Mouse (Mus musculus): ENCODE data around the gene Slc32a1. TPM values are rescaled to one million over a fixed set of nuclear protein-coding genes. Genes with fewer than 3 reads are reported as not detected.
A peak's percentile ranks its signal among the peaks of the same experiment; 100 is the strongest.

Slc32a1 gene
- not detected for total RNA-seq (2021)
- long read RNA-seq, experiment 1 = 0 reads
- long read RNA-seq, experiment 2 = 0 reads

DNA sequence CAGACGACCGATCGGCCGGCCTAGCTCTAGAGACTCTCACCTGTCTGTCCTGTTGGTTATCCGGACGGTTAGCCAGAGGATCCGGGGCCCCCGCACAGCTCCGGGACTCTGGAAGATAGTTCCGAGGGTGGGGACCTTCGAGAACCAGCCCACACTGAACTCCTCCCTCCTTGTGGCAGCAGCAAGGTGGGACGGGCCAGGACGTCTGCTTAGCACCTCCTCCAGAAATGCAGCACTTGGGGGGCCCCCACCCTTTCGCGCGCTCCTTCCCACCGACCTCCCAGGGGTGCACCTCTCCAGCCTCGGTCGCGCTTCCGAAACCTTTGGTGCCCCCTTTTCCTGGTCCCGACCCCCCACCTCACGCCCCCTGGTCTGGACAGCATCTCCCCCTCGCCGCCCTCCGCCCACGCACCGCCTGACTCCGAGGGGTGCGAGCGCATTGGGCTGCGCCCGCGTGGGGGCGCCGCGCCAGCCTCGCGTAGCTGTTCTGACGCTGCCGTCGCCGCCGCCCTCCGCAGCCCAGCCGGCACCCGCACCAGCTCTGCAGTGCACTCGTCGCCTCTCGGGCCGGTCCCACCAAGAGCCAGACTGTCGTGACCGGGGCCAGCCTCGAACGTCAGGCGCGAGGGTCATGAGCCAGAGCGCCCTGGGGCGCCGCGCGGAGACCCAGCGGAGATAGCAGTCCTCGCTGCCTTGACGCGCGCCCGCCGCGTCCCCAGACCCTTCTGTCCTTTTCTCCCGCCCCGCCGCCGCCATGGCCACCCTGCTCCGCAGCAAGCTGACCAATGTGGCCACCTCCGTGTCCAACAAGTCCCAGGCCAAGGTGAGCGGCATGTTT, at the start of gene Slc32a1:
Gene Slc32a1, plus strand, starts transcription at position 280 of the 838 bp plus-strand sequence.
- DNase-seq = no peak

DNA sequence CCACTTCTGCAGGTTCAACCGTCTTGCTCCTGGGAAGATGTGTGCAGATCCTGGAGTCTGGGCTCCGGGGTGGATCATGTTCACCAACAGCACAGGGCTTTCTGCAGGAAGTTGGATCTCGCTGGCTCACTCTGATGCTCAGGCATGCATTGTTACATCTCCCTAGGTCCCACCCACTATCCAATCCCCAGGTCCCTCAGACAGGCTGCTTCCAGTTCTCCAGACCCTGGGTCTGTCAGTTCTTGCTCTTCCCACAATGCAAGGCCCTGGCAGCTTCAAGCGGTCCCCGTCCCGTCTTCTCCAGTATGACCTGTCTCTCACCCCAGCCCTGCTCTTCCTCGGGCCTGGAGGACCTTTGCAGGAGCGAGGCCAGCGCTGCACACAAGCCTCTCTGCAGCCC, 49.8 kb upstream of the Slc32a1 start:
- no peak for DNase-seq

DNA sequence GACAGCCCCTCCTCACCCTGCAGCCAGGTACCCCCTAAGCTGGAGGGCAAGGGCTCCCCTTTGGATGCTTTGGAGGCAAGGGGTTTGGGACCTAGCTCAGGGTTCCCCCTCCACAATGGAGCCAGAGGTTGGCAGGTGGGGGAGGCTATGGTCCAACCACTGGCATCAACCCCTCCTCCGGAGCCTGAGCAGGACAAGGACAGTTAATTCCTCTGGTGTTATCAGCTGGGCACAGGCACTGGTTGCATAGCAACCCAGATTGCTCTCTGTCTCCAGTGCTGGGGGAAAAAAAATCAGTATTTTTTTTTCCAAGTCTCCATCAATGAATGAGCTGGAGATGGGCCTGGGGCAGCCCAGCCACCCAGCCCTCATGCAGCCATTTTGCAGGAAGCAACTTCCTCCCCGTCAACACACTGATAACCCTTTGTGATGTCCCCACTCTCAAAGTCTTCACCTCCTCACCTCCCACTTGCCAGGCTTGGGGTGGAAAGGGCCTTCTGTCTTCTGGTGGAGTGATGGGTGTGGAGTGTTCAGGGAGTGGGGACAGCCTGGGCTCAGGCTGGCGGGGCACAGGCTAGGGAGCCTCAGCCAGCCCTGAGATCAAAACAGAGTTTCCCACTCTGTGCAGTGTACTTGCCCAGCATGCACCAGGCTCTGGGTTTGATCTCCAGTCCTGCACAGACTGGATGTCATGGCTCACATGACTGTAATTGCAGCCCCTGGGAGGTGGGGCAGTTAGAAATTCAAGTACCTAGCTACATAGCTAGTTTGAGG, 49.0 kb upstream of the Slc32a1 start:
- DNase-seq = no peak

DNA sequence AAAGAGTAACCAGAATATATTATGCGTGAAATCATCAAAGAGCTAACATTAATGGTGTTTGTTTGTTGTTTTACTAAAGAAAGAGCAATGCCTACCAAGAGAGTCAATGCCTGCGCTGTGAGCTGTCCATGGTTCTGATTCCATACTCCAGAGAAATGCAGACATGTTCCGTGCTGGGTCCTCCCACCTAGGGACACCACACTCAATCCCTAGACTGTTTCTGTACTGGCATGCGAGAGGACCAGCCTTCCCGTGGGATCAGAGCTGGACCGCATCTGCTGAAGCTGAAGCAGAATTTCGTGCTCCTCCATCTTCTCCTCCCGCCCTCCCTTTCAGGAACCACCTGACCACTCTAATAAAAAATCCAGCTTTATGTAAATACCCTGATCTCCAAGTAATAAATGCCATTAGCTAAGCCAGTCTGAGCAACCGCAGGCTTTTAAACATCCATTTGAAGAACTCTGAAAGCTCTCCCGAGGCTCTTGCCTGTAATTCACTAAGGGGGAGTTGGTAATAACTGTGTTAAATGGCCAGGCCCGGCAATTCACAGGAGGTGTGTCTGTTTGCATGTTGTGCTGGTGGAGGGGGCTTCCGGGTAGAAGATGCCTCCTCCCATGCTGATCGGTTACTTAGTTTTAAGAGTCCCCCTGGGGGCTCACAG, 40.0 kb upstream of the Slc32a1 start:
- peak; percentile 81 for DNase-seq

DNA sequence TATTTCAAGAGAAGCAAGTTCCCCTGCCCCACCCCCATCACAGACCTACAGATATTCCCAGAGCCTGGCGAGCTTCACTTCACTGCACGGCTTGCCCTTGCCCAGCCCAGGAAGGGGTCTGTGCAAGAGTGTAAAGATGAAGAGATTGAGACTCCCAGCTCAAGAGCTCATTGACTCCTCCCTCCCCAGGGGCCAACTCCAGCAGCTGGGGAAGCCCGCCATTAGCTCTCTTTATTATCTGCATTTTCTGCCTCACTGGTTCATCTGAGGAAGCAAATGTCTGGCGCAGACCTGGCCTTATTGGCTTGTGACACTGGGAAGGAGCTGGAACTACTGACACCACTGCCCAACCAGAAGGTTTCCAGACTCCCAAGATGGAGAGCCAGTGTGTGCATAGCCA, 30.6 kb upstream of the Slc32a1 start:
- no peak for DNase-seq

DNA sequence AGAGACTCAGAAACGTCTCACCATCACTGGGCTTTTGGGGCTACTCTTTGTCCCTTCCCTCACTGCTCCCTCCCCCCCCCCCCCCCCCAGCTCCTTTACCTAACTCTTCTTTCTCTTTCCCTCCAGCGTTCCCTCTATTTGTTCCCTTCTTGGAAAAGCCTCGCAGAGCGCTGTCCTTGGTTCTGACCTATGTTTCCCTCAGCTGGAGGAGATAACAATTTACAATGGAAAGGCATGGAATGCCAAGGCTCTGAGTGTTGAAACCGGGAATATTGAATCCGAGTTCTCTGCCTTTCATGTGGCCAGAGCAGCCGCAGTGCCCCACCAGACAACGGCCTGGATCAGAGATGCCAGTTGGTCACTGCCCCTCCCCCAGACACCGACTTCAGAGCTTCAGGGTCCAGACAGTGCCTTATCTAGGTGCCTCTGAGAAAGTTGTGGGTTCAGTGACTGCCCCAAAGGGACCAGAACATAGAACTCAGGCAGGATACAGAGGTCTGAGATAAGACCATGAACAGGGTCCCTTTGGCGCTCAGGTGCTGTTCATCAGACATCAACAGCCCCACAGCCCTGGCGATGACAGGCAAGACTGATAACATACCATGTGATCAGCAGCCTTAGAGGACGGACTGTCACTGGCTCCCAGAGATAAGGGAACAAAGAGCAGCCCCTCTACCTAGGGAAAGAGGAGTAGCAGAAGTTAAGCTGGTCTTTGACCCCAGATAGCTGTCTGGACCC, 25.8 kb upstream of the Slc32a1 start:
- peak; percentile 76 for DNase-seq

DNA sequence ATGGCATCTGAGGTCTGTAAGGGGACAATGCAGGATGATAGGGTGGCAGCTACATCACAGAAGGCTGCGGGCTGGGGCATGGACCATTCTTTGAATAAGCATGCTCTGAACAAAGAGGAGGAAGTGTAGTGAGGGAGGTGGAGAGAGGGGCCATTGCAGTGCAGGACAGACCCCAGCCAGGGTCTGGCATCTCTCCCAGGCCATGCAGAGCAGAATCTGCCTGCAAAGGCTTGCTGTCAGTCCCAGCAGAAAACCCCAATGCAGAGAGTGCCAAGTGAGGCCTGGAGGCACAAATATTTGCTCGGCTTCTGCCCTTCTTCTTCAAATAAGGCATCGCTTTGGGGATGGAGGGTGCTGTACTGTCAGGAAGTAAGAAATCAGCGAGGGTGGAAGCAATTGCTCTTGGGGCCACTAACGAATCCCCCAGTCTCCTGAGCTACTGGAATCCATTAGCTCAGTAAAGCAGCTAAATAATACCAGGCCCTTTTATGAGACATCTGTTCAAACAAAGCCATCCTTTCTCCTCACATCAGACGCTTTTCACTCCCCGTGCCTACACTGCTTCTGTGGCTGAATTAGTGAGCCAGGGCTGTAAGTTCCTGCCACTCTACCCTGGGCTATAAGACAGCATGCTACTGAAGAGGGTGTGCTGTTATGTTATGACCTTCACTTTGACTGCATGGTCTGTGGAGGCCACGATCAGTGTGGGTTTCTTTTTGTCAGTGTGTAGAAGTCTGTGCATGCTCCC, 21.9 kb upstream of the Slc32a1 start:
- DNase-seq = no peak

DNA sequence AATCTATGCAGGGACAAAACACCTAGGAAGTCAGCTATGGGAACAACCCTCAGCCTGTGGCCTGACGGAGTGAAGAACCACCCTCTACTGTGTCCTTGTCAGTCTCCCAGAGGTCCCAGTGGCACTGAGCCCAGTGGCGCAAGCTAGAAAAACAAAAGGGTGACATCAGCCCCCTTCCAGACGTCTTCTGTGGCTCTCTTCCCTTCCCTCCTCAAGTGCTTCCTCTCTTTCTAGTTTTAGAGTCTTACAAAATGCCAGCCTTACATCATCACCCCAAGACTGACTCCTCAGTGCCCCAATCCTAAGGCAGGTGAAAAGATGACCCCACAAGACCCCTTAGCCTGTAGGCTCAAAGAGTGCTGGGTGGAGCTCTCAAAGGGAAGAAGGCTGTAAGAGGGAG, 20.1 kb upstream of the Slc32a1 start:
- no peak for DNase-seq

DNA sequence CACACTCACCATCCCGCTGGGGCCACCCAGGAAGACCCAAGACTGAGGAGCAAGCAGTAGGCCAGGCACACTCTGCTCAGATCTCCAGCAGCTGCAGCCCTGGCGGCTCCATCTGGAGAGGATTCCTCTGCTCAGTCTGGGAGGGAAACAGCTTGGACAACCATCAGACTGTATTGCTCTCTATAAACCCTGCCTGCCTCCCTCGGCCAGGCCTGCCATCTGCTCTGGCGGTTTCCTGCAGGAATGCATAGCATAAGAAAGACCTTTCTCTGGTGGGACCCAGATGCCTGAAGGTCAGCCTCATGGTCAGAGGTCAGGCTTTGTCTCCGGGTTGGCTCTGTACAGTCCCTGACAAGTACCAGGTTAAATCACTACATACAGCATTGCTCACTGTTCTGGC, 19.3 kb upstream of the Slc32a1 start:
- no peak for DNase-seq

DNA sequence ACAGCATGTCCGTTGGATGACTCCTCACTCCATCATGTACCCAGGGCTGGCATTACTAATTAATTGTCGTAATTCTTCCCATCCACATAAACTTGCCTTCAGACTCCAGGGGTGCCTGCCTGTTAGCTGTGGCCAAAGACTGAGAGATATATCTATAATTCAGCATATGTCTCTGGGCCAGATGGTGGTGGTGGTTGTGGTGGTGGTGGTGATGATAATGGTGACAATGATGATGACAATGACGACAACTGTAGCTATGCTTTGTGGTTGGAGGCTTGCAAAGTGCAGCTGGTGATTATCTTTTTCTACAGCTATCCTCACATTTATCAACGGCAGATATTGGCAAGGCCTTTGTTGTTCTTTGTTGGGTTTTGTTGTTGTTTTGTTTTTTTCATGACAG, 17.2 kb upstream of the Slc32a1 start:
- DNase-seq = no peak

DNA sequence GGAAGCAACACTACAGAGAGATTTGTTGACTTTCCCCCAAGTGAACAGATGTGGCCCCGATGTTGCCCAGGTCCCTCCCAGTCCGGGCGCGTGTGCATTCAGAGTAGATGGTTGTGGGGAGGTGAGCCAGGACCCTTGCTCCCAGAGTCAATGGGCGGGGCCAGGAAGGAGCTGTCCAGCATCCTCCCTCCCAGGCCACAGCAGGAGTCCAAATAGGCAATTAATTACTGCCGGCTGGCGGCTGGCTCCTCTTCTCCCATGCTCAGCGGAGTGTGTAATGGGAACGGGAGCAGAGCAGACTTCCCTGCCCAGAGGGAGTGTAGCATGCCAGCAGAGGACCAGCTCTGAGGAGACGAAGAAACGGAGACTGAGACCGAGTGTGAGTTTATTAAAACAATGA, 15.5 kb upstream of the Slc32a1 start:
- DNase-seq = peak; percentile 44

DNA sequence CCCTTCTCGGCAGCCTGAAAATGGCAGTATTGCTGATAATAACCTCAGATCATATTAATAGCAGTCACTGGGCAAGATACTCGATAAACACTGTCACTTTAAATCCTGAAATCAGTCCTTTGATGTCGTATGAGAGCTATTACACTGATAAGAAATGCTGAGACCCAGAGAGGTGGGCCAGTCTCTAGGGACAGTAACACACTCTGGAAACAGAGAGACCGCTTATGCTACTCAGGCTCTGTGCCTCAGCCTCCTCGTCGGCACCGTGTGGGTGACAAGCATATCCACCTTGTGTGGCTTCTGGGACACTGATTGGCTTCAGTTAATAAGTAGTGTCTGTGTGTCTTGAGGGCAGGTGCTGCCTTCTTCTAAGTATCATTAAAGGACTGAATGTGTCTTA, 15.0 kb upstream of the Slc32a1 start:
- no peak for DNase-seq

DNA sequence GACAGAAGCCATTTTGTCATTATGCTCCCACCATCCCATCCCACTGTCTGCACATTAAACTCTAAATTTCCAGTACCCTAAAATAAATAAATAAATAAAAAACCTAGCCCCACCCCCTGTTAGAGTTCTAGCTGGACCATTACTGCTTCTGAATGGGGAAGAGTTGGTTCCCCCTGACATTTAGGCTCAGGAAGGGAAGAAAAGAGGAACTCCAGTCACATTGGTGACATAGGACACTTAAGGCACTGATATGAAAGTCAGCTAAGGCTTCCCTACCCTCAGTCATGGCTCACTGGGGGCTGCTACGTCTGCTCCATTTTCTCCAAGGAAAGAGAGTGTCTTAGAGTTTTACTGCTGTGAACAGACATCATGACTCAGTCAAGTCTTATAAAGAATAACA, 13.8 kb upstream of the Slc32a1 start:
- DNase-seq = no peak

DNA sequence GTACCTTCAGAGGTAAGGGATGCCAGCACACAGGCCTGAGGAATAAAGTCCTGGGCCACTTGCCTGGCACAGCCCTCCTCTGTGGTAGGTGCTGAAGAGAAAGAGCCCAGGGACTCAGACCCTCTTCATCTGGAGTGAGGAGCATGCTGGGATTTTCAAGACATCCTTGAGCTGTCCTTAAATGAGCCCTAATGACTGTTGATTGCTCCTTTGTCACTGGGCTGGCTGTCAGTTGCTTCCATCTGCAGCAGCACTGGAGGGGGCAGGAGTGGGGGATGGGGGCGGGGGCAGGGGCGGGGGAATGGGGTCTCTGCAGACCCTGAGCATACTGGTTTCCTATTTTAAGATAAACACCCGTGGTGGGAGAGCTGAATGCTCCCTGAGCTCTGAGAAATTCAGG, 10.1 kb upstream of the Slc32a1 start:
- no peak for DNase-seq

DNA sequence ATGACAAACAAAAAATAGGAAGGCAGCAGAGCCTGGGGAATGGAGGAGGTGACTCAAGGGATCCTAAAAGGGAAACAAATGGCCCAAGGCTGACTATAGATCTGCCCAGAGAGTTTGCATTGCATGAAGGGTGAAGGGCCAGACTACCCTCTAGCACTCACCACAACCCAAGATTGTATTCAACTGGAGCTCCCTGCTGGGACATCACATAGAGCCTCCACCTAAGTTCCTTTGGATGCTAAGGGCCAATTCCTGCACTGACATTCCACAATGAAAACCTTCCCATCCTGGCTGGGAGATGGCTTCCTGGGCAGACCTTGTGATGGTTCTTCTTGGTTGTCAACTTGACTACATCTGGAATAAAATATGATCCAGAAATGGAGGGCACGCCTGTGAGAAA, 9.2 kb upstream of the Slc32a1 start:
- no peak for DNase-seq

DNA sequence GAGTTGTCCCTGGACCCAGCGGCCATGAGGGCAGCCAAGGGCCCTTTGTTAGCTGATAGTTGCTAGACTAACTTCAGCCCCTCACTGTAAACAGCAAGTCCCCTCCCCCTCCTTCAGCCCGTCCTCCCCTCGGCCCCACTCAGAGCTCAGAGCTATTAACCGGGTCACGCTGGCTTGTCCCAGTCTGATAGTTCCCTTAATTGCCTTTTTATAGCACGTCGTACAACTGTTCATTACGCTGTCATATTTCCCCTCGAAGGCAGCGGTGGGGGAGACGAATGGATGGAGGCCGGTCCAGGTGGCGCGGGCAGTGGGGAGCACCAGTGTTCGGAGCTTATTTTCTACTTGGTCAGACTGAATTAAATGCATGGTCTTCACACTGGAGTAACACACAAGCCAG, 7.9 kb upstream of the Slc32a1 start:
- no peak for DNase-seq

DNA sequence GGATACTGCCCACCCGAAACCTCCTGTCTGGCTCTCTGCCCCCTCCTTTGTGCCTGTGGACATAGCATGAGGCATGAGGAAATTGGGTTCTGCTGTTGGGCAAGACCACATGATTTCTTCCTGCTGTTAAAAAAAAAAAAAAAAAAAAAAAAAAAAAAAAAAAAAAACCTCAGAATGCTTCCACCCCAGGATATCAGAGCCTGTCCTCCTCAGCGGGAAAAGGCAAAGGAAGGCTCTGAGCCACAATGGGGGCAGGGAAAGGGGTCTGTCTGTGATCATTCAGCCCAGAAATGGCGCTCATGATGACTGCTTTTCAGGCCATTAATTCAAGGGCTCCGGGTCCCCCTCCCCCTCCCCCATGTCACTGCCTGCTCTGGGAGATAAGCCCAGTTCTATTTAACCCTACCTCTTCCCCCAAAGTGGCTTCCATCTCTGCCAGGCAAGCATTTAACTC, 4.0 kb upstream of the Slc32a1 start:
- no peak for DNase-seq

DNA sequence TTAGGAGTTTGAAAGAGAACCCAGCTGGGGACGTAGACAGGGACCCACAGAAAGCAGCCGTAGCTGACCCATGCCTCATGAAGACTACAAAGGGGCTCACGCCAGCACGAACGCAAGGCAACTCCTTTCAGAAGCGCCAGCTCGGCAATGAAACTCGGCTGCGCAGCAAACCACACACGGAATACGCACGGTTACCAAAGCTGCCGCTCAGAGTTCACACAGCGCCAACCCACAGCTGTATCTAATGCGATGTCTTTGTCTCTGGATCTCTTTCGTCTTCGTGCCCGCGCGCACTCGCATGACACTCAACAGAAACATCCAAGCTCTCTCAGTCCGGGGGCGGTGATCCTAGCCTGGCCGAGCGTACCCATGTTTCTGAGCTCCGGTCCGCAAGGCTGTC, 886 bp upstream of the Slc32a1 start:
- DNase-seq = peak; percentile 4

DNA sequence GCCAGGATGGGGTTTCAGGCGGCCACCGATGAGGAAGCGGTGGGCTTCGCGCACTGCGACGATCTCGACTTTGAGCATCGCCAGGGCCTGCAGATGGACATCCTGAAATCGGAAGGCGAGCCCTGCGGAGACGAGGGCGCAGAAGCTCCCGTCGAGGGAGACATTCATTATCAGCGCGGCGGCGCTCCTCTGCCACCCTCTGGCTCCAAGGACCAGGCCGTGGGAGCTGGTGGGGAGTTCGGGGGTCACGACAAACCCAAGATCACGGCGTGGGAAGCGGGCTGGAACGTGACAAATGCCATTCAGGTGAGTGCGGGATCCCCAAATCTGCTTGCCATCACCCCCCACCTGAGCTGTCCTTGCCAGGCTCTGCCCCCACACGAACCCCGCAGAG, 756 bp downstream of the Slc32a1 start:
- no peak for DNase-seq

DNA sequence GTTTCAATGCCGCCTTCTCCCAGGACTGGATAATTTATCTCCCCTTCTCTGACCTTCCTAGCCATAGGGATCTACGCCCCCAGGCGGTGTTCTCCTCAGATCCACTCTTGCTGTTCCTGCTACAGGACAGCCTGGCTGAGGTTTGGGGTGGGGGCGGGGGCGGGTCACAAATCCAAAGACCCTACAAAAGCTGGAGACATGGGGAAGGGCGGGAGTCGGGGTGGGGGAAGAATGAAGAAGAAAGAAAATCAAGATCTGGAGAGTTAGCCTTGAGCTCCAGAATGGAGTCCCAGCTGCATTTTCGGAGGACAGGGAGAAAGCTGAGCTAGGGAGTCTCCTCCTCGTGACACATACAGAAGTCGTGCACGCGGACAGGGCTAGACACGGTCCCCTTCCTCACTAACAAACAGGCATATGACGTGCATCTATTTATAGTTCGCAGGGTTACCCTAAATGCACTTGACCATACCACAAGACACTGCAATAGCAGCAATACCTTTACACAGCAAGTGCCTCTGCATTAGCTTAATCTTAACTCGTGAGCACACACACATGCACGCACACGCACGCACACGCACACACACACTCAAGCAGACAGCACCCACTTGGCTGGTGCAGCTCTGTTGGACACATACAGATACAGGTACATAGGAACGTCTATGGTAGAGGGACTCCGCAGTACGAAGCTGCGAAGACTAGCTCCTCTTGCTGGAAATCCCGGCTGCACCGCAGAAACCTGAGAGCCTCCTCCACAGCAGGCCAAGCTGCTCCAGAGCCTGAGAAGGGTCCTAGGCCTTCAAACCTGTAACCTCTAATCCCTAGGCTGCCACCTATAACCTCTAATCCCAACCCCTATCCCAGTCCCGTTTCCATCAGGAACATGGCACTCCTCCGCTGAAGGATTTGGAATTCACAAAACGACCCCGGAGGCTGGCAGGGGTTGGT, 1.4 kb downstream of the Slc32a1 start:
- DNase-seq = no peak
